Comparison of ENCODE assay signal across 8 mouse cellular contexts in genomic region chr12:91641631-91642141, GRCm38 (mm10). TPM values are rescaled to one million over a fixed set of nuclear protein-coding genes. Genes with fewer than 3 reads are reported as not detected.
DNase-seq lines count a peak whose midpoint lies in the region; ATAC-seq lines count a peak whose summit lies in the region.

No protein-coding gene starts in this region.

- H3K9me3 ChIP-seq in megakaryocyte, embryonic 14.5 days = no peaks in the 10 kb centered on the region
- H3K9me3 ChIP-seq in embryonic facial prominence, embryonic 12.5 days = no peaks in the 10 kb centered on the region
- no peaks in the 10 kb centered on the region for H3K9me3 ChIP-seq in hindbrain, embryonic 12.5 days (replicated peaks)
- no peaks in the 10 kb centered on the region for H3K9me3 ChIP-seq in limb, embryonic 10.5 days (replicated peaks)
- no peaks in the 10 kb centered on the region for H3K9me3 ChIP-seq in neural tube, embryonic 12.5 days

- DNase-seq in limb, embryonic 10.5 days (ENCODE audit: low spot score) = peak; percentile 47
- DNase-seq in thymus, postnatal 36 days = no peak
- no peak for DNase-seq in yolk sac, embryonic 10.5 days (ENCODE audit: low spot score)

- peak overlapping the region; percentile 62 for H3K4me3 ChIP-seq in megakaryocyte, embryonic 14.5 days (replicated peaks)
- peak overlapping the region; percentile 14; the same call in 1 of the 2 replicates for H3K4me3 ChIP-seq in embryonic facial prominence, embryonic 12.5 days
- H3K4me3 ChIP-seq in hindbrain, embryonic 12.5 days = peak overlapping the region; percentile 13
- peak overlapping the region; percentile 38 for H3K4me3 ChIP-seq in limb, embryonic 10.5 days
- no peak overlapping the region for H3K4me3 ChIP-seq in neural tube, embryonic 12.5 days

- peaks cover 95% of the 10 kb centered on the region for H3K36me3 ChIP-seq in megakaryocyte, embryonic 14.5 days (replicated peaks; ENCODE audit: low read length)
- no peaks in the 10 kb centered on the region for H3K36me3 ChIP-seq in embryonic facial prominence, embryonic 12.5 days
- no peaks in the 10 kb centered on the region for H3K36me3 ChIP-seq in hindbrain, embryonic 12.5 days
- no peaks in the 10 kb centered on the region for H3K36me3 ChIP-seq in limb, embryonic 10.5 days
- no peaks in the 10 kb centered on the region for H3K36me3 ChIP-seq in neural tube, embryonic 12.5 days

- 0 out of 2 replicates have a peak overlapping the region, but pooled peaks have one; percentile 25 for H3K27ac ChIP-seq in embryonic facial prominence, embryonic 12.5 days
- H3K27ac ChIP-seq in hindbrain, embryonic 12.5 days = peak overlapping the region; percentile 88
- peak overlapping the region; percentile 39; the same call in 1 of the 2 replicates for H3K27ac ChIP-seq in limb, embryonic 10.5 days
- H3K27ac ChIP-seq in neural tube, embryonic 12.5 days = 0 out of 2 replicates have a peak overlapping the region, but pooled peaks have one; percentile 10

- H3K4me2 ChIP-seq in embryonic facial prominence, embryonic 12.5 days (replicated peaks) = peak overlapping the region; percentile 44
- peak overlapping the region; percentile 49 for H3K4me2 ChIP-seq in hindbrain, embryonic 12.5 days (replicated peaks)
- peak overlapping the region; percentile 46 for H3K4me2 ChIP-seq in neural tube, embryonic 12.5 days (replicated peaks)

- ATAC-seq in megakaryocyte, adult 5-6 weeks (ENCODE audit: poor library complexity, severe bottlenecking) = no peak
- ATAC-seq in embryonic facial prominence, embryonic 12.5 days (ENCODE audit: insufficient number of reproducible peaks, insufficient read depth, low FRiP score, low TSS enrichment) = peak; percentile 78; the same call in 1 of the 2 replicates
- peak; percentile 74 for ATAC-seq in hindbrain, embryonic 12.5 days (ENCODE audit: low FRiP score)
- peak; percentile 63 for ATAC-seq in neural tube, embryonic 12.5 days (ENCODE audit: low FRiP score, low read depth)

- 17% methylated on average over 13 of the region's 13 CpGs for WGBS in embryonic facial prominence, embryonic 12.5 days
- 10% methylated on average over 13 of the region's 13 CpGs for WGBS in hindbrain, embryonic 12.5 days
- 12% methylated on average over 13 of the region's 13 CpGs for WGBS in limb, embryonic 10.5 days
- WGBS in neural tube, embryonic 12.5 days = 10% methylated on average over 13 of the region's 13 CpGs

- H3K27me3 ChIP-seq in megakaryocyte, embryonic 14.5 days (replicated peaks) = no peaks in the 10 kb centered on the region
- H3K27me3 ChIP-seq in embryonic facial prominence, embryonic 12.5 days = no peaks in the 10 kb centered on the region
- H3K27me3 ChIP-seq in hindbrain, embryonic 12.5 days = no peaks in the 10 kb centered on the region
- peaks cover 10% of the 10 kb centered on the region; the same call in 1 of the 2 replicates for H3K27me3 ChIP-seq in limb, embryonic 10.5 days (ENCODE audit: low read depth, poor library complexity, severe bottlenecking)
- H3K27me3 ChIP-seq in neural tube, embryonic 12.5 days (replicated peaks) = no peaks in the 10 kb centered on the region

- 0 out of 2 replicates have a peak overlapping the region, but pooled peaks have one; percentile 27 for H3K9ac ChIP-seq in embryonic facial prominence, embryonic 12.5 days
- peak overlapping the region; percentile 35; the same call in 1 of the 2 replicates for H3K9ac ChIP-seq in hindbrain, embryonic 12.5 days
- 0 out of 2 replicates have a peak overlapping the region, but pooled peaks have one; percentile 29 for H3K9ac ChIP-seq in neural tube, embryonic 12.5 days

- peaks cover 27% of the 10 kb centered on the region for H3K4me1 ChIP-seq in megakaryocyte, embryonic 14.5 days
- H3K4me1 ChIP-seq in embryonic facial prominence, embryonic 12.5 days = peaks cover 10% of the 10 kb centered on the region
- peaks cover 16% of the 10 kb centered on the region for H3K4me1 ChIP-seq in hindbrain, embryonic 12.5 days
- H3K4me1 ChIP-seq in limb, embryonic 10.5 days = peaks cover 18% of the 10 kb centered on the region
- H3K4me1 ChIP-seq in neural tube, embryonic 12.5 days = peaks cover 11% of the 10 kb centered on the region

RNA-seq across cellular contexts. Expression of gene Gtf2a1, which starts 51.4 kb away (rescaled TPM):
- 0.93 and 3.8 TPM in 2 replicates for polyA plus RNA-seq in megakaryocyte, embryonic 14.5 days (2012; ENCODE audit: insufficient read depth, low replicate concordance)
- total RNA-seq in megakaryocyte, adult 5-6 weeks (2015) = 30.8 and 32.9 TPM in 2 replicates
- total RNA-seq in megakaryocyte, adult 5-6 weeks (2017) = 33.6 and 37.7 TPM in 2 replicates
- polyA plus RNA-seq in embryonic facial prominence, embryonic 12.5 days (2016; fragmentation: Nextera tagmentation; extraction: Ambion mirVana) = 56.7 and 61.1 TPM in 2 replicates
- 78.2 and 86.8 TPM in 2 replicates for polyA plus RNA-seq in hindbrain, embryonic 12.5 days (2016; fragmentation: Nextera tagmentation; extraction: Ambion mirVana)
- polyA plus RNA-seq in limb, embryonic 10.5 days (2016; fragmentation: Nextera tagmentation; extraction: Ambion mirVana) = 48.6 and 62.4 TPM in 2 replicates
- polyA plus RNA-seq in neural tube, embryonic 12.5 days (2016; fragmentation: Nextera tagmentation; extraction: Ambion mirVana) = 68.7 and 81.6 TPM in 2 replicates

Comparison
In these comparisons a context has a peak if more than half of its experiments do, and no peak if none do; other contexts are left out.
1. H3K27ac ChIP-seq: peak in every context shown above with its lines; median percentile 88 in hindbrain, embryonic 12.5 days; 39 in limb, embryonic 10.5 days; 25 in embryonic facial prominence, embryonic 12.5 days; 10 in neural tube, embryonic 12.5 days.
2. RNA of gene Gtf2a1, which starts 51.4 kb away (polyA plus RNA-seq): 78.2 to 86.8 TPM in hindbrain, embryonic 12.5 days, 68.7 to 81.6 TPM in neural tube, embryonic 12.5 days, 48.6 to 62.4 TPM in limb, embryonic 10.5 days and 56.7 to 61.1 TPM in embryonic facial prominence, embryonic 12.5 days; 0.93 to 3.8 TPM in megakaryocyte, embryonic 14.5 days; every median in the first group is over 10 times any median in the second.
3. Peak in every context shown above with its lines, with median percentiles within 50 percentile points of each other: H3K4me2 ChIP-seq and H3K9ac ChIP-seq.